Mouse (Mus musculus) neural tube, embryonic 15.5 days (tissue): ENCODE measurements around the gene Svopl. TPM values are rescaled to one million over a fixed set of nuclear protein-coding genes. Genes with fewer than 3 reads are reported as not detected.
A peak's percentile ranks its signal among the peaks of the same experiment; 100 is the strongest.

Experiments used
- ATAC-seq: fragments of 200-750 bp; cut with Nextera tagmentation; 2 replicates; pipeline ENCODE4 v1.8.0; 2017; ENCODE audit warnings: mild to moderate bottlenecking, moderate TSS enrichment, moderate library complexity; ENCODE audit not compliant: low FRiP score
- H3K27ac ChIP-seq: fragments of 300-500 bp; sonication (generic); replicated peaks from 2 replicates; pipeline ENCODE4 v1.5.1; 2015; ENCODE audit warnings: mild to moderate bottlenecking, inconsistent platforms
- H3K27me3 ChIP-seq: fragments of 300-500 bp; sonication (generic); replicated peaks from 2 replicates; pipeline ENCODE4 v1.6.1; 2015; ENCODE audit warnings: inconsistent platforms
- H3K36me3 ChIP-seq: fragments of 300-500 bp; sonication (generic); 2 replicates; pipeline ENCODE4 v1.6.1; 2015; ENCODE audit warnings: inconsistent platforms
- H3K4me1 ChIP-seq: fragments of 300-500 bp; sonication (generic); 2 replicates; pipeline ENCODE4 v1.6.1; 2015; ENCODE audit warnings: inconsistent platforms
- H3K4me2 ChIP-seq: fragments of 300-500 bp; sonication (generic); 2 replicates; pipeline ENCODE4 v1.6.1; 2015; ENCODE audit warnings: inconsistent platforms, mild to moderate bottlenecking, moderate library complexity
- H3K4me3 ChIP-seq: fragments of 300-500 bp; sonication (generic); replicated peaks from 2 replicates; pipeline ENCODE4 v1.5.1; 2015; ENCODE audit warnings: mild to moderate bottlenecking, inconsistent platforms
- H3K9ac ChIP-seq: fragments of 300-500 bp; sonication (generic); replicated peaks from 2 replicates; pipeline ENCODE4 v1.6.1; 2015; ENCODE audit warnings: mild to moderate bottlenecking, inconsistent platforms
- H3K9me3 ChIP-seq: fragments of 300-500 bp; sonication (generic); replicated peaks from 2 replicates; pipeline ENCODE4 v1.6.1; 2016; ENCODE audit warnings: inconsistent platforms
- WGBS: fragments of 180-500 bp; shearing (Covaris S2); methylation state at CpG from one replicate; pipeline ENCODE4 v1.1.7; 2015; ENCODE audit warnings: mixed read lengths; 5-methylcytosine and 5-hydroxymethylcytosine counted together
- polyA plus RNA-seq: library from polyadenylated mRNA; unstranded; fragments of >200 nt; fragmentation: Nextera tagmentation; extraction: Ambion mirVana; gene quantifications from 2 replicates; pipeline ENCODE4 v1.2.1, GENCODE M21; 2015

Gene Svopl
- polyA plus RNA-seq, 1 experiment from 2014 or later, result 0.38 TPM

GRCm38 (mm10) chr6:38065501-38066122, 18.8 kb upstream of the Svopl start:
- peaks cover 11% of the 10 kb centered on the region for H3K4me1 ChIP-seq
- no peak overlapping the region for H3K4me2 ChIP-seq
- WGBS, result 69% methylated on average over 11 of the region's 11 CpGs
- H3K36me3 ChIP-seq, result no peaks in the 10 kb centered on the region
- no peaks in the 10 kb centered on the region for H3K27me3 ChIP-seq
- peak; percentile 57; the same call in 1 of the 2 replicates for ATAC-seq
- no peak overlapping the region for H3K9ac ChIP-seq
- H3K9me3 ChIP-seq, result no peaks in the 10 kb centered on the region
- H3K27ac ChIP-seq, result 0 out of 2 replicates have a peak overlapping the region, but pooled peaks have one; percentile 14
- H3K4me3 ChIP-seq, result no peak overlapping the region

DNA sequence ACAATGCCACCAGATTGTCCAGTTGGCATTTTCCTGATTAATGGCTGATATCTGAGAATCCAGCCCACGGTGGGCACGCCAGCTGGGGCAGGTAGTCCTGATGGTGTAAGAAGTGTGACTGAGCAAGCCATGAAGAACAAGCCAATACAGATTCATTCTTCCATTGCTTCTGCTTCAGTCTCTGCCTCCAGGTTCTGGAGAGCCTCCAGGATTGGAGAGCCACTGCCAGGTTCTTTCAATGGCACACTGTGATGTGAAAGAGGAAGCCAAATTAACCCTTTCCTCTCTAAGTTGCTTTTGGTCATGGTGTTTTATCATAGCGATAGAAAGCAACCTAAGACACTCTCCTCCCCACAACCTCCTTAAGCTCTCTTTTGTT, 18.3 kb upstream of the Svopl start:
- no peak overlapping the region for H3K4me2 ChIP-seq
- no peak overlapping the region for H3K9ac ChIP-seq
- WGBS, result 59% methylated on average over 3 of the region's 3 CpGs
- H3K27ac ChIP-seq, result 0 out of 2 replicates have a peak overlapping the region, but pooled peaks have one; percentile 14
- no peak for ATAC-seq
- H3K4me1 ChIP-seq, result peaks cover 11% of the 10 kb centered on the region
- H3K4me3 ChIP-seq, result no peak overlapping the region
- H3K27me3 ChIP-seq, result no peaks in the 10 kb centered on the region
- H3K36me3 ChIP-seq, result no peaks in the 10 kb centered on the region
- H3K9me3 ChIP-seq, result no peaks in the 10 kb centered on the region

GRCm38 (mm10) chr6:38064621-38065020, 17.8 kb upstream of the Svopl start:
- WGBS, result 74% methylated on average over 2 of the region's 2 CpGs
- Histone ChIP-seq H3K9me3 (no peaks in the 10 kb centered on the region), H3K4me1 (peaks cover 11% of the 10 kb centered on the region), H3K27ac (no peak overlapping the region), H3K36me3 (no peaks in the 10 kb centered on the region), H3K4me3 (no peak overlapping the region), H3K27me3 (no peaks in the 10 kb centered on the region), H3K9ac (no peak overlapping the region), H3K4me2 (no peak overlapping the region)
- ATAC-seq, result no peak

- no peak overlapping the region for H3K4me3 ChIP-seq
- H3K4me2 ChIP-seq, result no peak overlapping the region
- H3K36me3 ChIP-seq, result no peaks in the 10 kb centered on the region
- H3K27me3 ChIP-seq, result no peaks in the 10 kb centered on the region
- 57% methylated on average over 5 of the region's 5 CpGs for WGBS
- ATAC-seq, result no peak
- H3K27ac ChIP-seq, result no peak overlapping the region
- no peak overlapping the region for H3K9ac ChIP-seq
- no peaks in the 10 kb centered on the region for H3K4me1 ChIP-seq
- H3K9me3 ChIP-seq, result no peaks in the 10 kb centered on the region
Measured at GRCm38 (mm10) chr6:38058805-38059204, 12.0 kb upstream of the Svopl start.

DNA sequence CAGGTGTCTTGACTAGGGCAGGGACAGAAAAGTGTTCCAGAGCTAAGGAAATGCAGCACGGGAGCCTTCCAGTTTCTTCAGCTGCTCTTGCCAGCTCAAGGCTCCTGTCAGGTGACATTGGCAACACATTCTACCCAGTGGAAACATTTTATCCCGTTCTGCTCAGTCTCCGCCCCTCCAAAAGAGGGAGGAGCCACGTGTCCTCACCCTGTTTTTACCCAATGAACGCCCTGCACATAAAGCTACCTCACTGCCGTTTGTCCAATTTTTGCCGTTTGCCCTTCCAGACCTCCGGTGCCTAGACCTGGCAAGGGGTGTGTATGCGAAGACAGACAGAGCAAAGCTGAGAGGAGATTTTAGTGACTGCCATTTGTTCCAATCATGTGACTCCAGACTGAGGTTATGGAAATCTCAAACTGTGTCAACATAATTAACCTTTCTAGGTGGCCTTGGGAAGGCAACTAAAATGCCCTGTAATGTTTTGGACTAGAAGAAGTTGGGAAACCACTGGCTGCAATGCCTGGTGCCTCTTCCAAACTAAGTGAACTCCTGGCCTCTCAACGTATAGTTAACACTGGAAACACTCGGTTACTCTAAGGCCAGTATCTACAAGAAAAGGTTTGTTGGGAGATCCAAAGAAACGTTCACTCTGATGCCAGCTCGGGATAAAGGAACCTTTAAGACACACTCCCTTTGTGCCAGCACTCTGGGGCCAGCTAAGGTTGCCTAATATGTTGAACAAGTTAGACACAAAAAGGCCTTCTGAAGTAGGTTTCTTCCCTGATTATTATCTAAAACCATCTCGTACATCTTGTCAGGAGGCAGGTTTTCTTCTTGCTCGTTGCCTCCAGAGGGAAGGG, 8.9 kb upstream of the Svopl start:
- H3K4me3 ChIP-seq, result no peak overlapping the region
- no peak overlapping the region for H3K4me2 ChIP-seq
- 82% methylated on average over 15 of the region's 15 CpGs for WGBS
- H3K9ac ChIP-seq, result no peak overlapping the region
- ATAC-seq, result no peak
- no peaks in the 10 kb centered on the region for H3K27me3 ChIP-seq
- H3K27ac ChIP-seq, result no peak overlapping the region
- no peaks in the 10 kb centered on the region for H3K36me3 ChIP-seq
- H3K9me3 ChIP-seq, result no peaks in the 10 kb centered on the region
- H3K4me1 ChIP-seq, result no peaks in the 10 kb centered on the region

DNA sequence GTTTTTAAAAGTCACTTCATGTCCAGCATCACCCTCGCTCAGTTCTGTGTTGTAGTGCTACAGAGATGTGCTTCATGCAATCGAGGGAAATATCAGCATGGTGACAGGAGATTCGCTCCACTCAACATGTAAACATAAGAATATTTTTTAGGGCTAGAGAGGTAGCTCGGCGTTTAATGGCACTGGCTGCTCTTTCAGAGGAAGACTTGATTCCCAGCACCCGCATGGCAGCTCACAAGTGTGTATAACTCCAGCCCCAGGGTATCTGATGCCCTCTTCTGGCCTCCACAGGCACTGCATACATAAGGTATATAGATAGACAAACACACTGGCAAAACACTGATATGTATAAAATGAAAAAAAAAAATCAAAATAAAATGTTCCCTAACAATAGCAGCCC, 2.8 kb upstream of the Svopl start:
- no peaks in the 10 kb centered on the region for H3K4me1 ChIP-seq
- H3K9me3 ChIP-seq, result no peaks in the 10 kb centered on the region
- 94% methylated on average over 6 of the region's 6 CpGs for WGBS

GRCm38 (mm10) chr6:38048800-38049561, 2.2 kb upstream of the Svopl start:
- ATAC-seq, result no peak
- H3K9ac ChIP-seq, result no peak overlapping the region
- no peak overlapping the region for H3K4me2 ChIP-seq
- no peaks in the 10 kb centered on the region for H3K4me1 ChIP-seq
- H3K9me3 ChIP-seq, result no peaks in the 10 kb centered on the region
- H3K4me3 ChIP-seq, result no peak overlapping the region
- H3K27me3 ChIP-seq, result no peaks in the 10 kb centered on the region
- 59% methylated on average over 6 of the region's 6 CpGs for WGBS
- H3K36me3 ChIP-seq, result no peaks in the 10 kb centered on the region
- no peak overlapping the region for H3K27ac ChIP-seq

More for the DNA sequence above, 2.8 kb upstream of the Svopl start:
- Histone ChIP-seq H3K36me3 (no peaks in the 10 kb centered on the region), H3K27me3 (no peaks in the 10 kb centered on the region), H3K27ac (no peak overlapping the region), H3K4me2 (no peak overlapping the region), H3K4me3 (no peak overlapping the region), H3K9ac (no peak overlapping the region)
- ATAC-seq, result no peak

GRCm38 (mm10) chr6:38048003-38048402, 1.2 kb upstream of the Svopl start:
- no peak for ATAC-seq
- Histone ChIP-seq H3K4me1 (no peaks in the 10 kb centered on the region), H3K4me3 (no peak overlapping the region), H3K27ac (no peak overlapping the region), H3K27me3 (no peaks in the 10 kb centered on the region), H3K4me2 (no peak overlapping the region), H3K9ac (no peak overlapping the region), H3K36me3 (no peaks in the 10 kb centered on the region), H3K9me3 (no peaks in the 10 kb centered on the region)
- WGBS, result 91% methylated on average over 4 of the region's 4 CpGs

DNA sequence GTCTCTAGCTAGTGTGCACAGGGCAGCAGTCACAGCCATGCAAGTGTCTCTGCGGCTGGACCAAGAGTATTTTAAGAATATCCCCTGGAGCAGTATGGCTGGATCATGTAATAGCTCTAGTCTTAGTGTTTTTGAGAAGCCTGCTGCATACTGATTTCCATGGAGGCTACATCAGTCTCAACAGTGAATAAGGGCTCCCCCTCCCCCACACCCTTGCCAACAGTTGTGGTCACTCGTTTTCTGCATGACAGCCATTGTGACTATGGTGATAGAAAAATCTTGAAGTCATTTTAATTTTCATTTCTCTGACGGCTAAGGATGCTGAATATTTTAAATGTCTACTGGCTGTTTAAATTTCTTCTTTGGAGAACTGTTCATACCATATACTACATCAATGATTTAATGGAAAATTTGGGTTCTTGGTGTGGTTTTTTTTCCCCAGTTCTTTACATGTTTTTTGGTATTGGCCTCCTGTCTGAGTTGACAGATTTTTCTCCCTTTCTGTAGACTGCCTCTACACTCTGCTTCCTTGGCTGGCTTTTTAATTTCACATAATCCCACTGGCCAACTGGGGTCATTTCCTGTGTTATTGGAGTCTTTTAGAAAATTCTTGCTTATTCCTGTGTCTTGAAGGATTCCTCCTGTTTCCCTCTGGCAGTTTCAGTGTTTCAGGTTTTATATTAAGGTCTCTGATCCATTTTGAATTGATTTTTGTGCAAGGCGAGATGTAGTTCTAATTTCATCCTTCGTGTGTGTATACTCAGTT, 13.8 kb downstream of the Svopl start:
- H3K36me3 ChIP-seq, result no peaks in the 10 kb centered on the region
- H3K9me3 ChIP-seq, result no peaks in the 10 kb centered on the region
- 76% methylated on average over 5 of the region's 5 CpGs for WGBS
- peaks cover 11% of the 10 kb centered on the region; the same call in 1 of the 2 replicates for H3K4me1 ChIP-seq
- H3K9ac ChIP-seq, result no peak overlapping the region
- H3K27ac ChIP-seq, result no peak overlapping the region
- H3K4me2 ChIP-seq, result no peak overlapping the region
- no peaks in the 10 kb centered on the region for H3K27me3 ChIP-seq
- ATAC-seq, result no peak
- H3K4me3 ChIP-seq, result no peak overlapping the region

DNA sequence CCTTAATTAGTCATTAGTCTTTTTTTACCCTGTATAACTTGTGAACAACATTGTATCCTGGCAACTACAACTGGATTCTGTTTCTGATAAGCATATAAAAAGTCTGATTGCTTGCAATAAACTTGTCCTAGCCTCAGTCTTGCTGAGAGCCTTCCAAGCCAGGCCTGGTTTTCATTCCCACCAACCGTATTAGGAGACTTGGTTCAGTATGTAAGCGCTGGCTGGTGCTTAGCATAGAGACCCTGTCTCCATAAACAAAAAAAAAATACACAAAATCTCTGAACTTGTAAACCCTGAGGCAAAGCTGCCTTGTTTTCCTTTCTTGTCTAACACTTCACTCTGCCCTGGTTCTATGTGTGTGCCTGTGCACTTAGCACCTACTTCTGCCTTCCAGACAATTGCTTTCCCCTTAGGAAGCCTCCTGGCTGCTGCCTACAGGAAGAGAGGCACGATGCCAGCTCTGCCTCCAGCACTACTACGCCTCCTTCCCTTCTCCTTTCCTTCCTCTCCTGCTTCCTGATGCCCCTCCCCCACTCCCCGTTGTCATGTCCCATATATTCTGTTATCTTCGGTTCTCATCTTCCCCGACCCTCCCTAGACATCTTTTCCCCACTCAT, 14.8 kb downstream of the Svopl start:
- no peak for ATAC-seq
- H3K36me3 ChIP-seq, result no peaks in the 10 kb centered on the region
- peaks cover 11% of the 10 kb centered on the region; the same call in 1 of the 2 replicates for H3K4me1 ChIP-seq
- H3K4me2 ChIP-seq, result no peak overlapping the region
- H3K27me3 ChIP-seq, result no peaks in the 10 kb centered on the region
- no peaks in the 10 kb centered on the region for H3K9me3 ChIP-seq
- no peak overlapping the region for H3K27ac ChIP-seq
- no peak overlapping the region for H3K9ac ChIP-seq
- WGBS, result 55% methylated on average over 7 of the region's 7 CpGs
- H3K4me3 ChIP-seq, result no peak overlapping the region

DNA sequence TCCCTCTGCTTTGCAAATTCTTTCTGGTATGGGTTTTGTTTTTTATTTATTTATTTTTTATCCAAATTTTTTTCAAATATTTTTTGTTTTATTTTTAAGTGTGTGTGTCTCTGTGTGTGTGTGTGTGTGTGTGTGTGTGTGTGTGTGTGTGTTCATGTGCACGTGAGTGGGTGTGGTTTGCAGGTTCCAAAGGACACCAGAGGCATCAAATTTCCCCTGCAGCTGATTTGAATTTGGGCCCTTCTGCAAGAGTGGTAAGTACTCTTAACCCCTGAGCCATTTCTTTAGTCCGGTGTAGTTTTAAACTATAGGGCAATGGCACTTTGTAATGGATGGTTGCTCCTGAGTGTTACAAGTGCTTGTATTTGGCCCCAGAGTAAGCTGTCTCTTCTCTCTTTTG, 18.6 kb downstream of the Svopl start:
- WGBS, result 70% methylated on average over 2 of the region's 2 CpGs
- Histone ChIP-seq H3K4me2 (no peak overlapping the region), H3K4me1 (peaks cover 11% of the 10 kb centered on the region; the same call in 1 of the 2 replicates), H3K4me3 (no peak overlapping the region), H3K36me3 (no peaks in the 10 kb centered on the region), H3K9ac (no peak overlapping the region), H3K27ac (no peak overlapping the region), H3K27me3 (no peaks in the 10 kb centered on the region), H3K9me3 (no peaks in the 10 kb centered on the region)
- no peak for ATAC-seq
